Mouse (Mus musculus): ENCODE results near the gene Ptgfrn. TPM values are rescaled to one million over a fixed set of nuclear protein-coding genes. Genes with fewer than 3 reads are reported as not detected.

Gene Ptgfrn
- polyA plus RNA-seq, 1 experiment from 2014 or later = 0.24 TPM

DNA sequence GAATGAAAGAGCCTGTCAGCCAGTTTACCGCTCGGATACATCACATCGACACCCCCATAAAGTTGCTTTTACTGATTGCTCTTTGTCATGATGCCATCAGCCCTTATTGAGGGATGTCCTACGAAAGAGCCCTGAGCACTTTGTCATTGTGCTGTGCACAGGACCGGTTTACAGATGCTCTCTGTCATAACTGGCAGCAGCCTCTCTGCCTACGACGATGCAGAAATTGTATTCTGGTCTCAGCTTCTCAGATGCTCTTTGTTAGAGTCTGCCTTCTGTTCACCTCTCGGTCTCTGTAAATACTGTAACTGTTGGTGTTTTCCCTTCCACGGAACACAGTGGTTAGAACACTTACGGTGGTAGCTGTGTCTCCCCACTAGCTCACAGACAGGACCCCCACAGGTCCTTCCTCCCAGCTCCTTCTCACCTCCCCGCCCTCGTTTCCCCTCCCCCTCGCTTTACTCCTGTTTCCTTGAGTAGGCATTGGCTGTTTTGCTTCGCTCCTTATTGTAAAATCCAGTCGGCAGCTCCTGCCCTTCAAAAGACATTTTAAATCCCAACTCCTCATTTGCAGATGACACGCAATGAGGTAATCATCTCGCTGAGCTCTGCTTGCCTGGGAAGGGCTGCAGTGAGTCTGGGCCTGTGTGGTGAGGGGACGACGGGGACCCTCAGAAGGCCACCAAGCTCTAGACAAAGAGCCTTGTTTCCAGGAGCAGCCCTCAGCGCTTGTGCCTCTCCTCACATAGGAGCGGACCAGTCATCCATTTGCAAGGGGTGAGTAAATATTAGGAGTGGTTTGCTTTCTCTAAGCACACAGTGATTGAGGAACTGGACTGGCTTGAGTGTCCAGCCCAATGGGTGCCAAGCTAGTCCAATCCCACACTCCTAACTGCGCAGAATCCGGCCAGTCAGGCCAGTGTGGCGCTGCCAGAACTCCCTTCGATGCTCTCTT is 6.6 kb upstream of the Ptgfrn start:
- Histone ChIP-seq H3K9ac (no peak overlapping the region), H3K4me2 (no peak overlapping the region), H3K27me3 (peaks cover 20% of the 10 kb centered on the region), H3K27ac (replicated peaks) (no peak overlapping the region), H3K36me3 (replicated peaks) (no peaks in the 10 kb centered on the region), H3K4me1 (replicated peaks) (no peaks in the 10 kb centered on the region), H3K9me3 (replicated peaks) (no peaks in the 10 kb centered on the region; the same call in 1 of the 2 replicates), H3K4me3 (replicated peaks) (no peak overlapping the region)
- no peak for ATAC-seq (ENCODE audit: insufficient read depth)
- WGBS (ENCODE audit: insufficient replicate concordance) = 44% methylated on average over 25 of the region's 25 CpGs

DNA sequence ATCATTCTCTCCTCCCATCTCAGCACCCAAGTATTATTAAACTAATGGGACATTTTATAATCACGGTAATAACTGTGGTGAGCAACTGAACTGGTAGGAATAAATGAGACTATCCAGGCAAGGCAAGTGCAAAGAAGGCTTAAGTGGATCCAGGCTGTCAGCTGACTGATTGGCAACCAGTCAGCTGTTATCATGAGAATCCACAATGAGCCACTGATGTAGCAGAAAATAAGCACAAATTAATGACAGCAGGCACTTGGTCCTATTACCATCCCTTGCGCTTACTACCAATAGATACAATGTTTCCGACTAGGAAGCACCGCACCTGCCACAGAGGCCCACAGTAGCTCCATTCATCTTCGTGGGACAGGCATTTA is 2.4 kb upstream of the Ptgfrn start:
- Histone ChIP-seq H3K27ac (replicated peaks) (no peak overlapping the region), H3K9me3 (replicated peaks) (no peaks in the 10 kb centered on the region), H3K4me2 (no peak overlapping the region), H3K27me3 (peaks cover 62% of the 10 kb centered on the region), H3K36me3 (replicated peaks) (no peaks in the 10 kb centered on the region), H3K9ac (no peak overlapping the region), H3K4me1 (replicated peaks) (no peaks in the 10 kb centered on the region; the same call in 1 of the 2 replicates), H3K4me3 (replicated peaks) (no peak overlapping the region)
- ATAC-seq (ENCODE audit: insufficient read depth) = no peak
- 82% methylated on average over 5 of the region's 5 CpGs for WGBS (ENCODE audit: insufficient replicate concordance)

GRCm38 (mm10) chr3:101111848-101112517 is 1.9 kb upstream of the Ptgfrn start:
- 40% methylated on average over 7 of the region's 7 CpGs for WGBS (ENCODE audit: insufficient replicate concordance)
- H3K27me3 ChIP-seq = peaks cover 67% of the 10 kb centered on the region
- H3K36me3 ChIP-seq (replicated peaks) = no peaks in the 10 kb centered on the region
- no peak overlapping the region for H3K9ac ChIP-seq
- no peak for ATAC-seq (ENCODE audit: insufficient read depth)
- no peaks in the 10 kb centered on the region for H3K9me3 ChIP-seq (replicated peaks)
- no peaks in the 10 kb centered on the region; the same call in 1 of the 2 replicates for H3K4me1 ChIP-seq (replicated peaks)
- no peak overlapping the region for H3K4me3 ChIP-seq (replicated peaks)
- no peak overlapping the region for H3K27ac ChIP-seq (replicated peaks)
- no peak overlapping the region for H3K4me2 ChIP-seq

GRCm38 (mm10) chr3:101111321-101111720 is 1.2 kb upstream of the Ptgfrn start:
- Histone ChIP-seq H3K9ac (no peak overlapping the region), H3K27me3 (peaks cover 67% of the 10 kb centered on the region), H3K9me3 (replicated peaks) (no peaks in the 10 kb centered on the region), H3K4me1 (replicated peaks) (no peaks in the 10 kb centered on the region; the same call in 1 of the 2 replicates), H3K4me2 (no peak overlapping the region), H3K4me3 (replicated peaks) (no peak overlapping the region), H3K36me3 (replicated peaks) (no peaks in the 10 kb centered on the region), H3K27ac (replicated peaks) (no peak overlapping the region)
- ATAC-seq (ENCODE audit: insufficient read depth) = no peak
- 58% methylated on average over 10 of the region's 10 CpGs for WGBS (ENCODE audit: insufficient replicate concordance)

DNA sequence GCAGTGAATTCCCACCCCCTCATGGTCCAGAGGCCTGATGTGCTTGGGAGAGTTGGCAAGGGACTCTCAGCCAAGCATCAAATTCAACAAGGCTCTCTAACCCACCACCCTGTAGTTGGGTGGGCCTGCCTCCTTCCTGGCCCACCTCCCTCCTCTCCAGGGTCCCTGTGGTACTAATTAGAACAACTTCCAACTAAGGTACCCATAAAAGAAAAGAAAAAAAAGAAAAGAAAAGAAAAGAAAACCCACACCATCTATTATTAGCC is 693 bp upstream of the Ptgfrn start:
- H3K36me3 ChIP-seq (replicated peaks) = no peaks in the 10 kb centered on the region
- H3K9ac ChIP-seq = no peak overlapping the region
- no peak for ATAC-seq (ENCODE audit: insufficient read depth)
- no peaks in the 10 kb centered on the region; the same call in 1 of the 2 replicates for H3K4me1 ChIP-seq (replicated peaks)
- H3K27me3 ChIP-seq = peaks cover 67% of the 10 kb centered on the region
- H3K4me3 ChIP-seq (replicated peaks) = peak overlapping the region; percentile 56; the same call in 1 of the 2 replicates
- no peaks in the 10 kb centered on the region for H3K9me3 ChIP-seq (replicated peaks)
- H3K27ac ChIP-seq (replicated peaks) = no peak overlapping the region
- H3K4me2 ChIP-seq = peak overlapping the region; percentile 66; the same call in 1 of the 2 replicates

- no peak overlapping the region for H3K9ac ChIP-seq
- under 1% methylated on average over 47 of the region's 47 CpGs for whole genome bisulfite sequencing (ENCODE audit: insufficient replicate concordance)
These were observed 488 bp downstream of the Ptgfrn start for GRCm38 (mm10) chr3:101109558-101110021.

GRCm38 (mm10) chr3:101108848-101109247 is 1.2 kb downstream of the Ptgfrn start:
- H3K27me3 ChIP-seq = peaks cover 60% of the 10 kb centered on the region
- H3K9me3 ChIP-seq (replicated peaks) = no peaks in the 10 kb centered on the region
- no peak overlapping the region for H3K27ac ChIP-seq (replicated peaks)
- no peak overlapping the region for H3K9ac ChIP-seq
- peak overlapping the region; percentile 66; the same call in 1 of the 2 replicates for H3K4me2 ChIP-seq
- WGBS (ENCODE audit: insufficient replicate concordance) = 30% methylated on average over 5 of the region's 5 CpGs
- H3K4me3 ChIP-seq (replicated peaks) = no peak overlapping the region
- ATAC-seq (ENCODE audit: insufficient read depth) = no peak
- H3K4me1 ChIP-seq (replicated peaks) = no peaks in the 10 kb centered on the region; the same call in 1 of the 2 replicates
- H3K36me3 ChIP-seq (replicated peaks) = no peaks in the 10 kb centered on the region

More at GRCm38 (mm10) chr3:101109558-101110021, 488 bp downstream of the Ptgfrn start:
- H3K4me1 ChIP-seq (replicated peaks) = no peaks in the 10 kb centered on the region; the same call in 1 of the 2 replicates
- peaks cover 67% of the 10 kb centered on the region for H3K27me3 ChIP-seq
- H3K4me3 ChIP-seq (replicated peaks) = peak overlapping the region; percentile 56
- no peak overlapping the region for H3K27ac ChIP-seq (replicated peaks)
- no peaks in the 10 kb centered on the region for H3K9me3 ChIP-seq (replicated peaks)
- ATAC-seq (ENCODE audit: insufficient read depth) = peak; percentile 38
- peak overlapping the region; percentile 66 for H3K4me2 ChIP-seq
- H3K36me3 ChIP-seq (replicated peaks) = no peaks in the 10 kb centered on the region

GRCm38 (mm10) chr3:101108282-101108681 is 1.8 kb downstream of the Ptgfrn start:
- WGBS (ENCODE audit: insufficient replicate concordance) = 34% methylated on average over 3 of the region's 3 CpGs
- Histone ChIP-seq H3K4me1 (replicated peaks) (no peaks in the 10 kb centered on the region; the same call in 1 of the 2 replicates), H3K4me2 (no peak overlapping the region), H3K9me3 (replicated peaks) (no peaks in the 10 kb centered on the region), H3K27ac (replicated peaks) (no peak overlapping the region), H3K9ac (no peak overlapping the region), H3K36me3 (replicated peaks) (no peaks in the 10 kb centered on the region), H3K4me3 (replicated peaks) (no peak overlapping the region), H3K27me3 (peaks cover 60% of the 10 kb centered on the region)
- no peak for ATAC-seq (ENCODE audit: insufficient read depth)

- no peaks in the 10 kb centered on the region; the same call in 1 of the 2 replicates for H3K4me1 ChIP-seq (replicated peaks)
- no peak overlapping the region for H3K27ac ChIP-seq (replicated peaks)
- H3K27me3 ChIP-seq = peaks cover 44% of the 10 kb centered on the region
- no peaks in the 10 kb centered on the region for H3K36me3 ChIP-seq (replicated peaks)
- H3K4me3 ChIP-seq (replicated peaks) = no peak overlapping the region
- no peak overlapping the region for H3K9ac ChIP-seq
- 64% methylated on average over 3 of the region's 3 CpGs for WGBS (ENCODE audit: insufficient replicate concordance)
- no peak overlapping the region for H3K4me2 ChIP-seq
- ATAC-seq (ENCODE audit: insufficient read depth) = no peak
- H3K9me3 ChIP-seq (replicated peaks) = no peaks in the 10 kb centered on the region
These were observed 3.8 kb downstream of the Ptgfrn start for GRCm38 (mm10) chr3:101106326-101106725.

GRCm38 (mm10) chr3:101105486-101105885 is 4.6 kb downstream of the Ptgfrn start:
- Histone ChIP-seq H3K27me3 (peaks cover 35% of the 10 kb centered on the region), H3K9me3 (replicated peaks) (no peaks in the 10 kb centered on the region), H3K4me1 (replicated peaks) (no peaks in the 10 kb centered on the region; the same call in 1 of the 2 replicates), H3K9ac (no peak overlapping the region), H3K36me3 (replicated peaks) (no peaks in the 10 kb centered on the region), H3K4me2 (no peak overlapping the region), H3K27ac (replicated peaks) (no peak overlapping the region), H3K4me3 (replicated peaks) (no peak overlapping the region)
- ATAC-seq (ENCODE audit: insufficient read depth) = no peak
- WGBS (ENCODE audit: insufficient replicate concordance) = 77% methylated on average over 11 of the region's 11 CpGs

DNA sequence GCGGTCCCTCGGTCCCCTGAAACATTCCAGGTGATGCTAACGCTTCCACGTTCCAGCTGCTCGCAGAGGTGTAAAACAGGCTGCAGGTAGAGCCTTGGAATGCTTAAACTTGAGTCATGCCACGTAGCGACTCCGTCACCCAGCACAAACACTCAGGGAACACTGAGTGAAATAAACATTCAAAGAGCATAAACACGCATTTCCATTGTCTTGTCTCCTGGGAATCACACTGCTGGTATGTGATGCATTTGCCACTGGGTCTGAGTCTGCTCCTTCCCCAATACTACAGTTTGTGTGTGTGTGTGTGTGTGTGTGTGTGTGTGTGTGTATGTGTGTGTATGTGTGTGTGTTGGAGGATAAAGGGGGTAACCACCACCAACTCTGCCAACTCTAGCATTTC is 5.2 kb downstream of the Ptgfrn start:
- Histone ChIP-seq H3K9me3 (replicated peaks) (no peaks in the 10 kb centered on the region), H3K4me3 (replicated peaks) (no peak overlapping the region), H3K27ac (replicated peaks) (no peak overlapping the region), H3K4me1 (replicated peaks) (no peaks in the 10 kb centered on the region; the same call in 1 of the 2 replicates), H3K36me3 (replicated peaks) (no peaks in the 10 kb centered on the region), H3K27me3 (peaks cover 29% of the 10 kb centered on the region), H3K4me2 (no peak overlapping the region), H3K9ac (no peak overlapping the region)
- WGBS (ENCODE audit: insufficient replicate concordance) = 76% methylated on average over 9 of the region's 9 CpGs
- ATAC-seq (ENCODE audit: insufficient read depth) = no peak
